Mouse (Mus musculus): Measurements from ENCODE around the gene Foxf2.
A peak's percentile ranks its signal among the peaks of the same experiment; 100 is the strongest.

Gene Foxf2

GRCm38 (mm10) chr13:31626183-31626801, 676 bp downstream of the Foxf2 start:
- no peak for DNase-seq

DNA sequence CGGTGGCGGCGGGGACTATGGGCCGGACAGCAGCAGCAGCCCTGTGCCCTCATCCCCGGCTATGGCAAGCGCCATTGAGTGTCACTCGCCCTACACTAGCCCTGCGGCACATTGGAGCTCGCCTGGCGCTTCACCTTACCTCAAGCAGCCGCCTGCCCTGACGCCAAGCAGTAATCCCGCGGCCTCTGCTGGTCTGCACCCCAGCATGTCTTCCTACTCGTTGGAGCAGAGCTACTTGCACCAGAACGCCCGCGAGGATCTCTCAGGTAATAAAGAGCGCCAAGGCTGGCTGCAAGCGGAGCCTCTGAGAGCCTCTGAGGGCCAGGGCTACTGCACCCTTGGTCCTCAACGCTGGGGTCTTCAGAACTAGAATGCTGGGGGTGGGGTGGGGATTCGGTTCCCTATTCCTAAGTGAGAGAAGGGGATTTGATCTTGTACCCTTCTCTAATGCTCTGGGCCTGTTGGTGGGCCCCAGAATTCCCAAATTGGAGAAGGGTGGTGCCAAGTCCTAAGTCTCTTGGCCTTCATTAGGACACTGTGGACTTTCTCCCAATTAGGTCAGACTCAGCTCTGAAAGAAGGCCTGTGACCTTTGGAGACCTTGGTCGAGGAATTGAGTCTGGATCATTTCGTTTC, 1.5 kb downstream of the Foxf2 start:
- DNase-seq: no peak

DNA sequence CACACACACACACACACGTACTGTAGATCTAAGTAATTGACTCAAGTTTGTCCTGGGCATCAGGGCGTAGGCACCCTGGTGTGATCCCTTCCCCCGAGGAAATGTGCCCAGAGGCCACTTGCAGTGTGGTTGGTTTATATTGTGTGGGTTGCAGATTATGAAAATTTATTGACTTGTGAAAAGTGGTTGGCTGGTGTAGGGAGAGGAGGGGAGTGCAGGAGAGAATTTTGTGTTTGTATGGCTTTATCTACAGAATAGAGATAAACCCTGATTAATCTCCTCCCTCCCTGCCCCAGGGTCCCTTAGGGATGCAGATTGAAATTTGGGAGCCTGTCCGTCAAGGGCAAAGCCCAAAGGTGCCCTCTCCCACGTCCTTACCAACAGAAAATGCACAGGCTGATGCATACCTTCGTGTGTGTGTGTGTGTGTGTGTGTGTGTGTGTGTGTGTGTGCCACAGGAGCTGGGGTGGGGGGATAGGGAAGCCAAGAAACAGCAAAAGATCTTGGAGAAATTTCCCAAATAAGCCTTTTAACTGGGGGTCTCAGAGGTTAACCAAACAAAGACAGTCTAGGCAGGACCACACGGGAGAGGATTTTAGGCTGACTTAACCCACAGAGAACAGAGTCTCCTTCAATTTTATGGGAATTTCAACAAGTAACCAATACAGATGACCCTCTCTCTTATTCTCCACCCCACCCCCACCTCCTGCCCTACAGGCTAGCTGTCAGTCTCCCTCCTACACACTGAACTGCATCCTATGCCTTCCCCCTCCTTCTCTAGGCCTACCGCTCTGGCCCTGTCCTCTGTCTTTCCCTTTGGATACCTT, 2.5 kb downstream of the Foxf2 start:
- DNase-seq: no peak

GRCm38 (mm10) chr13:31628691-31629180, 3.1 kb downstream of the Foxf2 start:
- no peak for DNase-seq

DNA sequence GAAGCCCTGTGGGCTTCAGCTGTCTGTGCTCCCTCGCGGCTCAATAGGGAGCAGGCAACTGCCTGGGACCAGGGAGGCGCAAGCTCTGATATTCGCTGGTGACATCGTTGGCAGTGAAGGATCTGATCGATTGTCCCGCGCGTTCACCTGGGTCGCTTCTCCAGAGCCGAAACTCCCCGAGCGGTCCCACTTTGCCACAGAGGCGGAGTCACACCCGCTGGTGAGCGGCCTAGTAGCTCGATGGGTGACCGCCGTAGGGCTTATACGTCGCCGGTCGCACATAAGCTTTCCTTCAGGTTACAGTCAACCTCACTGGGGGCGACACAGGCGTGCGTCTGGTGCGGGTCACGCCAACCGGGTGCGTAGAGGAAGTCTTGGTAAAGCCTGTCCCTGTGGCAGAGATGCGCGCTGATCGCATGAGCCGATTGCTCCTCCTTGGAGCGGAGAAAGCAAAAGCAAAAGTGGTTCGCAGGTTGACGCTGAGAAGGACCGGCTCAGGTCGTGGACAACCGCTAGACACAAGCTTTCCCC, 3.8 kb downstream of the Foxf2 start:
- peak; percentile 7 for DNase-seq

- no peak for DNase-seq
These were observed 4.4 kb downstream of the Foxf2 start for GRCm38 (mm10) chr13:31630051-31630450.

- no peak for DNase-seq
These were observed 4.9 kb downstream of the Foxf2 start for GRCm38 (mm10) chr13:31630551-31630950.

- DNase-seq: no peak
These were observed 5.7 kb downstream of the Foxf2 start for GRCm38 (mm10) chr13:31631291-31631690.

- peak; percentile 64 for DNase-seq
These were observed 6.8 kb downstream of the Foxf2 start for GRCm38 (mm10) chr13:31632450-31632849.

- no peak for DNase-seq
These were observed 7.6 kb downstream of the Foxf2 start for GRCm38 (mm10) chr13:31633259-31633658.

- DNase-seq: no peak
These were observed 9.9 kb downstream of the Foxf2 start for GRCm38 (mm10) chr13:31635546-31635945.

- no peak for DNase-seq
These were observed 15.9 kb downstream of the Foxf2 start for GRCm38 (mm10) chr13:31641517-31641916.

DNA sequence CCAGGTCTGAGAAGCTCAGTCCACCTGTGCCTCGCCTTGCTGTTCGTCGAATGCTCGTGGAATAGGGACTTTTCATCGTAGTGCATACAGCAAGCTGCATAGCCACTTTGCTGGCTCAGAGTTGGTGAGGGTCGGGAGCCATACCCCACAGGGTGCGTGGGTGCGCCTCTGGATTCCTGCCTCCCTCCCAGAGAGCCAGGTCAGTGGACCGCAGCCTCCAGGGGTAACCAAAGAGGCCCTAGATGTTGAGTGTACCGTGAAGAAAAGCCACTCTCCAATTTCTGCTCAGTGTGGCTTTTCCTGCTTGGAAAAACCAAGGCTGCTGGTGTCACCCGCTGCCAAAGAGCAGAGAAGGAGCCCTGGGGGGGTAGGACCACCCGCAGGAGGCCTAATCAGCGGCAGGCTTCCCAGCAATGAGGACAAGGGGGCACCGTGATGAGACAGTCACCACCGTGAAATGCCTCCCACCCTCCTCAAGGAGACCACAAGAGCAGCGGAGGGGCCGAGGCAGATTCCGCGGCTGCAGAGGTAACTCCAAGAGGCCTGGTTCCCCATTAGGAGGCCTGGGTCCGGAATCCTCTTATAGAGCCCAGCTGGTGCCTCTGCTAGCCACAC, 26.6 kb downstream of the Foxf2 start:
- DNase-seq: no peak

DNA sequence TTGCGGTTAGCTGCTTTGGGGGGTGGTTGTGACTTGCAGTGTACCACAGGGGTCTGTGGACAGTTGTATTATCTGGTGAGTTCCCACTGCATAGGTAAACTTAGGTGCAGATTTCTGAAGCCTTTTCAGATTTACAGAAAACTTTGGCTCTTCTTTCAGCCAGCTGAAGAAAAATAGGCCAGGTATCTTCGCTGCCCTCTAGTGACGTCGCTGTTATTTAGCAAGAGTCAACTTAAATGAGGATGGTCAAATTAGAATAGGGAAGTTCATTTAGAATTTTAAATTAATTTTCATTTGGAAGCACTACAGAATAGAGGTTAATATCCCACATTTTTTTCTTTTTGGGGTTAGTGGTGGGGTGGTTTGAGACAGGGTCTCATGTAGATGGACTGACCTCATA, 30.6 kb downstream of the Foxf2 start:
- no peak for DNase-seq

DNA sequence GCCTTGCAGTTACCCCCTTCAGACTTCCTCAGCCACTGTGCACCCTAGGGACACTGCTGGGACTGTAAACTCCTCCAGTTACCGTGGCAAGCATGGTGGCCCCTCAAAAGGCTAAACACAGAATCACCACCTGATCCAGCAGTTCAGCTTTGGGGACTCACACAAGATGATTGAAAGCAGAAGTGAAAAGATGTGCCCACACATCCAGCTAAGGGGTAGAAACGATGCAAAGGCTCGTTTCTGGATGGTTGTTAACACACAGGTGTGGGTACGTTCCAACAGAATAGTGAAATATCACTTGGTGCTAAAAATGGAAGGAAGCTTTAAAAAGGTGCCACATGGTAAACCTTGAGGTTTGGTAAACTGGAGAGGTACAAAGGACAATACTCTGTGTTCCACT, 32.6 kb downstream of the Foxf2 start:
- DNase-seq: no peak

- peak; percentile 28 for DNase-seq
These were observed 33.3 kb downstream of the Foxf2 start for GRCm38 (mm10) chr13:31658963-31659362.

DNA sequence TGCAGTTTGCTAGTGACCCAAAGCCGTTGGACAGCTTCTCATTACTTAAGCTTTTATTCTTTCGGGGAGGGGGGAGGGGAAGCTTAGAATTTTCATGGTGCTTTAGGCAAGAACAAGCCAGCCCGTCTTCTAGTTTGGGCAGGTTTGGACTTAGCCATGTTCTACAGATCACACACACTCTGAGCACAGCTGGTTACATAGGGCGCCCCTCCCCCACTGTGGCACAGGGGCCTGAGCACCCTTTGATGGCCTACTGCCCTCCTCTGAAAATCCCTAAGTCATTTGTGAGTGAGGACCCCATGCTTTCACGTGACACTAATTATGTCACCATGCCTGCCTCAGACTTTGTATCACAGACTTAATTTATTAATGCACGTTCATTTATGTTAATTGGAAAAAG, 35.6 kb downstream of the Foxf2 start:
- no peak for DNase-seq

GRCm38 (mm10) chr13:31665376-31665775, 39.8 kb downstream of the Foxf2 start:
- no peak for DNase-seq

DNA sequence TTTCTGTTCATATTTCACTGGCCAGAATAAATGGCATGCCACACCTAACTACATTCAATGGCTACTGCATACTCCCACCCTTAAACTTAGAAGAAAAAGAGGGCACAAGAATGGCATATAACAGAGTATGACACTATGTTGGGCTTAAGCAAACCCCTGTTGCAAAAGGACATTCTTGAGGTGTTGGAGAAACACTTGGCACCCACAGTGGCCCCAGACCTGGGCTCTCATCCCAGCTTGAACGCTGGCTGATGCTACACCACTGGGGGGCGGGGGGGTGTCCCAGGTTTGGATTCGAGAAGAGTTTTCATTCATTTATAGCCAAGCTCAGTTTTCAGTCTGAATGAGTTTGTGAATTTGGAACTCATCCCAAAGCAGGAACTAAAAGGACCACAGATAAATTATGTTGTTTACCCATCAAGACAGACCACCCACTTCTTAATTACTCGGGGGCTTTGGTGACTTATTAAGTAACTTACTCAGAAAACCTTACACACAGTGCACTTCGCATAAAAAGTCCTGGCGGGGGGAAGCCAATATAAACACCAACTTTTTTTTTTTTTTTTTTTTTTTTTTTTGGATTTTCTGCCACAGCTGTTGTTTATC, 42.4 kb downstream of the Foxf2 start:
- DNase-seq: no peak

- DNase-seq: no peak
These were observed 46.5 kb downstream of the Foxf2 start for GRCm38 (mm10) chr13:31672093-31672492.
